Mouse (Mus musculus) forebrain, embryonic 11.5 days (tissue): ENCODE measurements around the gene Iqcf6. TPM values are rescaled to one million over a fixed set of nuclear protein-coding genes. Genes with fewer than 3 reads are reported as not detected.

Experiments used
- ATAC-seq: fragments of 200-750 bp; cut with Nextera tagmentation; replicated peaks from 2 replicates; pipeline ENCODE4 v1.8.0; 2017; ENCODE audit warnings: moderate TSS enrichment; ENCODE audit not compliant: low FRiP score
- DNase-seq: peaks from one replicate; pipeline ENCODE4 v3.0.0-alpha.2; 2017; ENCODE audit warnings: low spot score
- H3K27ac ChIP-seq: fragments of 300-500 bp; sonication (generic); 2 replicates; pipeline ENCODE4 v1.5.1; 2014; ENCODE audit warnings: low read depth, low read length
- H3K27me3 ChIP-seq: fragments of 300-500 bp; sonication (generic); 2 replicates; pipeline ENCODE4 v1.6.1; 2014; ENCODE audit warnings: mild to moderate bottlenecking, low read length, mixed read lengths; ENCODE audit not compliant: control insufficient read depth, insufficient read depth
- H3K36me3 ChIP-seq: fragments of 300-500 bp; sonication (generic); 2 replicates; pipeline ENCODE4 v1.6.1; 2014; ENCODE audit warnings: mild to moderate bottlenecking, low read length, moderate library complexity, mixed read lengths; ENCODE audit not compliant: control insufficient read depth, insufficient read depth
- H3K4me1 ChIP-seq: fragments of 300-500 bp; sonication (generic); replicated peaks from 2 replicates; pipeline ENCODE4 v1.6.1; 2014; ENCODE audit warnings: low read length, mixed read lengths; ENCODE audit not compliant: control insufficient read depth, insufficient read depth
- H3K4me2 ChIP-seq: fragments of 300-500 bp; sonication (generic); 2 replicates; pipeline ENCODE4 v1.6.1; 2014; ENCODE audit warnings: low read depth, mild to moderate bottlenecking, low read length, moderate library complexity, mixed read lengths; ENCODE audit not compliant: severe bottlenecking
- H3K4me3 ChIP-seq: fragments of 300-500 bp; sonication (generic); 2 replicates; pipeline ENCODE4 v1.5.1; 2014; ENCODE audit warnings: low read depth, low read length
- H3K9ac ChIP-seq: fragments of 300-500 bp; sonication (generic); 2 replicates; pipeline ENCODE4 v1.6.1; 2014; ENCODE audit warnings: low read length
- H3K9me3 ChIP-seq: fragments of 300-500 bp; sonication (generic); 2 replicates; pipeline ENCODE4 v1.6.1; 2016; ENCODE audit warnings: low read length, mixed read lengths; ENCODE audit not compliant: control insufficient read depth
- WGBS: fragments of 180-500 bp; shearing (Covaris S2); extraction: QIAGEN DNeasy Blood & Tissue Kit; methylation state at CpG from one replicate; pipeline ENCODE4 v1.1.7; 2014; 5-methylcytosine and 5-hydroxymethylcytosine counted together
- polyA plus RNA-seq: library from polyadenylated mRNA; unstranded; fragments of >200 nt; fragmentation: Nextera tagmentation; extraction: Ambion mirVana; gene quantifications from 2 replicates; pipeline ENCODE4 v1.2.1, GENCODE M21; 2014

The Iqcf6 gene
- polyA plus RNA-seq, 1 experiment from 2014 or later, result not detected

GRCm38 (mm10) chr9:106659935-106660334 lies 33.6 kb downstream of the Iqcf6 start:
- Histone ChIP-seq H3K4me2 (no peak overlapping the region), H3K4me3 (no peak overlapping the region), H3K9ac (no peak overlapping the region), H3K27me3 (peaks cover 2% of the 10 kb centered on the region), H3K36me3 (no peaks in the 10 kb centered on the region; the same call in 1 of the 2 replicates), H3K27ac (no peak overlapping the region), H3K4me1 (0 out of 2 replicates have a peak, but pooled peaks cover 2% of the 10 kb centered on the region), H3K9me3 (no peaks in the 10 kb centered on the region)
- no peak for DNase-seq
- 65% methylated on average over 1 of the region's 1 CpGs for WGBS
- no peak for ATAC-seq

- H3K36me3 ChIP-seq, result no peaks in the 10 kb centered on the region; the same call in 1 of the 2 replicates
- no peak overlapping the region for H3K4me3 ChIP-seq
- 82% methylated on average over 6 of the region's 6 CpGs for WGBS
Measured at GRCm38 (mm10) chr9:106663200-106663599, 36.8 kb downstream of the Iqcf6 start.

GRCm38 (mm10) chr9:106664433-106664832 lies 38.1 kb downstream of the Iqcf6 start:
- no peak overlapping the region for H3K27ac ChIP-seq
- no peaks in the 10 kb centered on the region for H3K9me3 ChIP-seq
- no peak overlapping the region for H3K9ac ChIP-seq
- no peak overlapping the region for H3K4me3 ChIP-seq
- no peaks in the 10 kb centered on the region for H3K4me1 ChIP-seq
- no peak overlapping the region for H3K4me2 ChIP-seq
- DNase-seq, result no peak
- no peaks in the 10 kb centered on the region; the same call in 1 of the 2 replicates for H3K36me3 ChIP-seq
- WGBS, result 72% methylated on average over 4 of the region's 4 CpGs
- no peaks in the 10 kb centered on the region for H3K27me3 ChIP-seq
- no peak for ATAC-seq

More at GRCm38 (mm10) chr9:106663200-106663599, 36.8 kb downstream of the Iqcf6 start:
- Histone ChIP-seq H3K9ac (no peak overlapping the region), H3K27ac (no peak overlapping the region), H3K27me3 (no peaks in the 10 kb centered on the region), H3K4me1 (no peaks in the 10 kb centered on the region), H3K9me3 (no peaks in the 10 kb centered on the region), H3K4me2 (no peak overlapping the region)
- ATAC-seq (no peak), DNase-seq (no peak)

DNA sequence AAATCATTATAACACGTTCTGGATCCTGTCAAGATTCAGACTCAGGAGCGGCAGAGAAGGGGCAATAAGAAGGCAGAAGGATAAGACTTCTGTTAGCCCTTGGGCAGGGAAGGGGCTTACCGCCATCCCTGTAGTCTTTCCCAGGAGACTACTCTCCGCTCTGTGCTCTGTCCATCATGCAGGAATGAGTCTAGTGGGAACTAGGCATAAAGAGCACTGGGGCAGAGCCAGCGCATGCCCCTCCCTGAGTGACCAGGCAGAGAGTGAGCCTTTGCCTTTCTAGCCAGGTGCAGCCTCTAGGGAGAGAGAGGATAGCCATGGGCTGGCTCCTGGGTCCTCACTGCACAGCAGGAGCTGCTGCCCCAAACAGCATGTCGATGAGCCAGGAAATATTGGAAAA lies 38.5 kb downstream of the Iqcf6 start:
- H3K9me3 ChIP-seq, result no peaks in the 10 kb centered on the region
- WGBS, result 81% methylated on average over 6 of the region's 6 CpGs
- H3K4me2 ChIP-seq, result no peak overlapping the region
- no peaks in the 10 kb centered on the region for H3K27me3 ChIP-seq
- no peak for DNase-seq
- no peak overlapping the region for H3K9ac ChIP-seq
- H3K4me3 ChIP-seq, result no peak overlapping the region
- H3K27ac ChIP-seq, result peak overlapping the region; percentile 15; the same call in 1 of the 2 replicates
- no peaks in the 10 kb centered on the region; the same call in 1 of the 2 replicates for H3K36me3 ChIP-seq
- no peak for ATAC-seq
- no peaks in the 10 kb centered on the region for H3K4me1 ChIP-seq

- ATAC-seq (no peak), DNase-seq (no peak)
- Histone ChIP-seq H3K27me3 (no peaks in the 10 kb centered on the region), H3K4me3 (no peak overlapping the region), H3K4me1 (no peaks in the 10 kb centered on the region), H3K9me3 (no peaks in the 10 kb centered on the region), H3K36me3 (no peaks in the 10 kb centered on the region), H3K9ac (no peak overlapping the region), H3K27ac (no peak overlapping the region), H3K4me2 (no peak overlapping the region)
- WGBS, result 83% methylated on average over 2 of the region's 2 CpGs
Measured at GRCm38 (mm10) chr9:106673860-106674259, 47.5 kb downstream of the Iqcf6 start.

- peak; percentile 82 for DNase-seq
- no peaks in the 10 kb centered on the region for H3K9me3 ChIP-seq
- H3K9ac ChIP-seq, result no peak overlapping the region
- no peak overlapping the region for H3K4me2 ChIP-seq
- peak; percentile 78; the same call in 1 of the 2 replicates for ATAC-seq
- H3K27ac ChIP-seq, result no peak overlapping the region
- H3K27me3 ChIP-seq, result no peaks in the 10 kb centered on the region
- H3K4me1 ChIP-seq, result no peaks in the 10 kb centered on the region
- no peaks in the 10 kb centered on the region for H3K36me3 ChIP-seq
- H3K4me3 ChIP-seq, result no peak overlapping the region
- 0% methylated on average over 1 of the region's 1 CpGs for WGBS
Measured at GRCm38 (mm10) chr9:106675480-106675879, 49.1 kb downstream of the Iqcf6 start.

GRCm38 (mm10) chr9:106675965-106676364 lies 49.6 kb downstream of the Iqcf6 start:
- H3K4me3 ChIP-seq, result no peak overlapping the region
- no peak overlapping the region for H3K9ac ChIP-seq
- ATAC-seq (0 out of 2 replicates have a peak, but pooled peaks have one; percentile 15), DNase-seq (no peak)
- no peaks in the 10 kb centered on the region; the same call in 1 of the 2 replicates for H3K36me3 ChIP-seq
- no peak overlapping the region for H3K27ac ChIP-seq
- 81% methylated on average over 9 of the region's 9 CpGs for WGBS
- H3K4me1 ChIP-seq, result no peaks in the 10 kb centered on the region
- H3K27me3 ChIP-seq, result no peaks in the 10 kb centered on the region
- H3K9me3 ChIP-seq, result no peaks in the 10 kb centered on the region
- H3K4me2 ChIP-seq, result no peak overlapping the region

DNA sequence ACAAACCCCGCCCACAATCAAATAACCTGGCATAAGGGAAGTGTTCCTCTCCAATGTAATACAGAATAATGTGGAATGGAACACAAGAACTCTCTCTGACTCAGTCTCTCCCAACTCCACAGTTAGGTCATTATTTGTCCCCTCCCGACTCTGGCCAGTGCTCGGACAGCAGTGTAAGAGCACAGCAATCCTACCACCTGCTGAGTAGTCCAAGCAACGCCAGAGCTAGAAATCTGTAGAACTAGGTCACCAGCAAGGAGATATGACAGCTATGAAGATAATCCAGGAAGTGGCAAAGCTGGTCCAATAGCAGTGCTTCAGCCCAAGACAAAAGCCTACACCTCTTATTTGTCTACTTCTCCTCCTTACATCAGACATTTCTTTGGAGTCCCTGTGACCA lies 50.2 kb downstream of the Iqcf6 start:
- WGBS, result 73% methylated on average over 4 of the region's 4 CpGs
- ATAC-seq (no peak), DNase-seq (no peak)
- H3K4me1 ChIP-seq, result no peaks in the 10 kb centered on the region
- H3K27ac ChIP-seq, result no peak overlapping the region
- H3K4me2 ChIP-seq, result no peak overlapping the region
- H3K9me3 ChIP-seq, result no peaks in the 10 kb centered on the region
- no peaks in the 10 kb centered on the region for H3K27me3 ChIP-seq
- no peak overlapping the region for H3K4me3 ChIP-seq
- H3K9ac ChIP-seq, result no peak overlapping the region
- no peaks in the 10 kb centered on the region; the same call in 1 of the 2 replicates for H3K36me3 ChIP-seq
